Mouse (Mus musculus) testis, adult 2 months (tissue): ENCODE results near the gene Col4a4. TPM values are rescaled to one million over a fixed set of nuclear protein-coding genes. Genes with fewer than 3 reads are reported as not detected.

Experiments
- H3K27ac ChIP-seq: fragments of 200-500 bp; 2 replicates; pipeline ENCODE4 v1.5.1; 2012; ENCODE audit warnings: low read depth, low read length; ENCODE audit not compliant: control insufficient read depth, insufficient read depth
- H3K27me3 ChIP-seq: fragments of 200-500 bp; 2 replicates; pipeline ENCODE4 v1.6.1; 2012; ENCODE audit warnings: mild to moderate bottlenecking, low read length, moderate library complexity; ENCODE audit not compliant: control insufficient read depth, insufficient read depth
- H3K36me3 ChIP-seq: fragments of 200-500 bp; 2 replicates; pipeline ENCODE4 v1.6.1; 2012; ENCODE audit warnings: mild to moderate bottlenecking, low read length; ENCODE audit not compliant: control insufficient read depth, insufficient read depth
- H3K4me1 ChIP-seq: fragments of 200-500 bp; 2 replicates; pipeline ENCODE4 v1.6.1; 2012; ENCODE audit warnings: low read length; ENCODE audit not compliant: control insufficient read depth, insufficient read depth
- H3K4me3 ChIP-seq: fragments of 200-500 bp; 2 replicates; pipeline ENCODE4 v1.5.1; 2012; ENCODE audit warnings: low read depth, mild to moderate bottlenecking, low read length, moderate library complexity, mixed read lengths; ENCODE audit not compliant: control insufficient read depth
- CTCF ChIP-seq: fragments of 200-500 bp; IDR thresholded peaks from 2 replicates; pipeline ENCODE4 v1.5.1; 2012; ENCODE audit warnings: low read depth, mild to moderate bottlenecking, inconsistent platforms, low read length, moderate library complexity; ENCODE audit not compliant: control insufficient read depth, insufficient read depth, insufficient replicate concordance
- POLR2A ChIP-seq: fragments of 200-500 bp; IDR thresholded peaks from 2 replicates; pipeline ENCODE4 v1.6.1; 2012; ENCODE audit warnings: low read depth, mild to moderate bottlenecking, inconsistent platforms, low read length, moderate library complexity; ENCODE audit not compliant: control insufficient read depth
- polyA plus RNA-seq: library from polyadenylated mRNA; depleted of rRNA; stranded (reverse); fragments of >200 nt; gene quantifications from 2 replicates; pipeline ENCODE4 v1.2.3, GENCODE M21; 2012

Gene Col4a4
- polyA plus RNA-seq, 1 experiment, result 5.4 TPM

- Histone ChIP-seq H3K36me3 (no peaks in the 10 kb centered on the region), H3K4me3 (no peak overlapping the region), H3K27ac (no peak overlapping the region), H3K4me1 (peaks cover 2% of the 10 kb centered on the region; the same call in 1 of the 2 replicates), H3K27me3 (no peaks in the 10 kb centered on the region)
- TF ChIP-seq POLR2A (no peak), CTCF (no peak)
Observed at GRCm38 (mm10) chr1:82475821-82476220, 110.8 kb downstream of the Col4a4 start.

DNA sequence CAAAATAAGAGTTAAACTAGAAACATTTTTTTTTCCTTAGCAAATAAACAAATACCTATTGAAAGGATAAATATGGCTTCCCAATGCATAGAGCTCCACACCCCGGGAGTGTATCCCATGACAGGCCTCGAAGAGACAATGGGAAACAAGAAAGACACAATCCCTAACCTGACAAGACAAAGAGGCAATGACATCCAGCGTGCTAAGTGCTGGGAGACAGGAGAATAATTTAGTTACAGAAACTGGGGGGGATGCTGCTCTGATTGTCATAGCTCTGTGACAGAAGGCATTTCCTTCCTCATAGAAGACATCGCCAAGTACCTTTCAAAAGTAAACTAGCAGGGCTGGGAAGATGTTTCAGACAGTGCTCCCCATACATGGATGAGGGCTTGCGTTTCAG lies 111.4 kb downstream of the Col4a4 start:
- no peaks in the 10 kb centered on the region for H3K36me3 ChIP-seq
- H3K27me3 ChIP-seq, result no peaks in the 10 kb centered on the region
- TF ChIP-seq POLR2A (no peak), CTCF (no peak)
- no peak overlapping the region for H3K4me3 ChIP-seq
- H3K4me1 ChIP-seq, result peaks cover 2% of the 10 kb centered on the region; the same call in 1 of the 2 replicates
- H3K27ac ChIP-seq, result no peak overlapping the region

- no peaks in the 10 kb centered on the region for H3K27me3 ChIP-seq
- TF ChIP-seq POLR2A (no peak), CTCF (no peak)
- H3K36me3 ChIP-seq, result no peaks in the 10 kb centered on the region
- peaks cover 2% of the 10 kb centered on the region; the same call in 1 of the 2 replicates for H3K4me1 ChIP-seq
- no peak overlapping the region for H3K27ac ChIP-seq
- no peak overlapping the region for H3K4me3 ChIP-seq
Observed at GRCm38 (mm10) chr1:82474461-82474961, 112.1 kb downstream of the Col4a4 start.

- TF ChIP-seq POLR2A, result no peak
- no peak for TF ChIP-seq CTCF
- Histone ChIP-seq H3K27me3 (no peaks in the 10 kb centered on the region), H3K36me3 (no peaks in the 10 kb centered on the region), H3K4me1 (peaks cover 2% of the 10 kb centered on the region; the same call in 1 of the 2 replicates), H3K27ac (no peak overlapping the region), H3K4me3 (no peak overlapping the region)
Observed at GRCm38 (mm10) chr1:82473467-82473866, 113.2 kb downstream of the Col4a4 start.

DNA sequence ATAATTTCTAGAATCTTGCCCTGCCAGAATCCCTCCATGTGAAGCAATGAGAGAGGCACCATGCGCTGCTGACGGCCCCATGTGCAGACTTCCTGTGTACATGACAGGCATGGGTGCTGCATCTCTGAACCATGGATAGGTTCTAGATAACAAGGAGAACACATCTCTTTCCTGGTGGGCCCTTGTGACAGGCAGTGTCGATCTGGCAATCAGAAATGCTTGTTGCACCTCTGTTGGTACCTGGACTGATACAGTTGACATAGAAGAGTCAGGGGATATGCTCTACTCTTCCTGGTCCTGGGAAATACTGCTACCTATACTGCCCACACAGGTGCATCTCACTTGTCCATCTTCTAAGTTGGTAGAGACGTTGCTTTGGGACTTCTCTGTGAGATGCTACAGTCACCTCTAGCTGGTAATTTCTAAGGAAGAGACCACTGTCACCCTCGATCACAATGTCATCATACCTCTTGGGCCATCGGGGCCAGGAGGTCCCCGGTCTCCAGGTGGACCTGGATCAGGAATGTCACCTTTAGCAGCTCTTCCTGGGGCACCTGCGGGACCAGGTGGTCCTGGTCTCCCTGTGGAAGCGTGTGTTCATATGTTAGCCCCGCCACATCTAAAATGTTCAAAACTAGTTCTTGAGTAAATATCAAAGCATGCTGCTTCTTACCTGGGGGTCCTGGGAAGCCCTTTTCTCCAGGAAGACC lies 116.0 kb downstream of the Col4a4 start:
- no peaks in the 10 kb centered on the region for H3K4me1 ChIP-seq
- H3K4me3 ChIP-seq, result no peak overlapping the region
- TF ChIP-seq CTCF, result no peak
- TF ChIP-seq POLR2A, result no peak
- no peaks in the 10 kb centered on the region for H3K27me3 ChIP-seq
- no peak overlapping the region for H3K27ac ChIP-seq
- H3K36me3 ChIP-seq, result no peaks in the 10 kb centered on the region

- no peaks in the 10 kb centered on the region for H3K36me3 ChIP-seq
- no peaks in the 10 kb centered on the region for H3K4me1 ChIP-seq
- no peak overlapping the region for H3K4me3 ChIP-seq
- TF ChIP-seq POLR2A (no peak), CTCF (no peak)
- H3K27me3 ChIP-seq, result no peaks in the 10 kb centered on the region
- H3K27ac ChIP-seq, result no peak overlapping the region
Observed at GRCm38 (mm10) chr1:82468872-82469271, 117.8 kb downstream of the Col4a4 start.

GRCm38 (mm10) chr1:82465321-82465853 lies 121.3 kb downstream of the Col4a4 start:
- TF ChIP-seq POLR2A (no peak), CTCF (no peak)
- Histone ChIP-seq H3K36me3 (no peaks in the 10 kb centered on the region), H3K27ac (no peak overlapping the region), H3K4me1 (no peaks in the 10 kb centered on the region), H3K27me3 (no peaks in the 10 kb centered on the region), H3K4me3 (no peak overlapping the region)

- no peaks in the 10 kb centered on the region for H3K27me3 ChIP-seq
- no peak for TF ChIP-seq CTCF
- TF ChIP-seq POLR2A, result no peak
- H3K27ac ChIP-seq, result no peak overlapping the region
- no peak overlapping the region for H3K4me3 ChIP-seq
- no peaks in the 10 kb centered on the region for H3K36me3 ChIP-seq
- no peaks in the 10 kb centered on the region for H3K4me1 ChIP-seq
Observed at GRCm38 (mm10) chr1:82461041-82461440, 125.6 kb downstream of the Col4a4 start.
